Mouse (Mus musculus): ENCODE measurements around the gene Tex35.

- TF ChIP-seq POLR2A (IDR thresholded peaks at IDR 0.05; ENCODE audit: low read depth, low read length) (no peak), CTCF (IDR thresholded peaks at IDR 0.05; ENCODE audit: borderline replicate concordance, insufficient read depth, low read length) (no peak)
Observed at GRCm38 (mm10) chr1:157153781-157154180, 45.3 kb upstream of the Tex35 start.

All from embryonic fibroblast, embryonic 13.5 days (primary cell).